Mouse (Mus musculus) heart, embryonic 11.5 days (tissue): ENCODE measurements around the gene Lsamp. TPM values are rescaled to one million over a fixed set of nuclear protein-coding genes. Genes with fewer than 3 reads are reported as not detected.

ENCODE experiments used
- ATAC-seq: fragments of 200-750 bp; cut with Nextera tagmentation; replicated peaks from 2 replicates; pipeline ENCODE4 v1.8.0; 2017; ENCODE audit warnings: moderate library complexity; ENCODE audit not compliant: insufficient number of reproducible peaks, low FRiP score, low TSS enrichment
- H3K27ac ChIP-seq: fragments of 300-500 bp; sonication (generic); 2 replicates; pipeline ENCODE4 v1.5.1; 2014; ENCODE audit warnings: mild to moderate bottlenecking, low read depth, low read length
- H3K27me3 ChIP-seq: fragments of 300-500 bp; sonication (generic); 2 replicates; pipeline ENCODE4 v1.6.1; 2014; ENCODE audit warnings: mild to moderate bottlenecking, low read length, mixed read lengths; ENCODE audit not compliant: control insufficient read depth, insufficient read depth
- H3K36me3 ChIP-seq: fragments of 300-500 bp; sonication (generic); 2 replicates; pipeline ENCODE4 v1.6.1; 2014; ENCODE audit warnings: mild to moderate bottlenecking, low read length, moderate library complexity, mixed read lengths; ENCODE audit not compliant: control insufficient read depth, insufficient read depth
- H3K4me1 ChIP-seq: fragments of 300-500 bp; sonication (generic); 2 replicates; pipeline ENCODE4 v1.6.1; 2014; ENCODE audit warnings: low read length; ENCODE audit not compliant: control insufficient read depth, insufficient read depth
- H3K4me2 ChIP-seq: fragments of 300-500 bp; sonication (generic); 2 replicates; pipeline ENCODE4 v1.6.1; 2014; ENCODE audit warnings: mild to moderate bottlenecking, moderate library complexity
- H3K4me3 ChIP-seq: fragments of 300-500 bp; sonication (generic); 2 replicates; pipeline ENCODE4 v1.5.1; 2014; ENCODE audit warnings: low read depth, low read length
- H3K9ac ChIP-seq: fragments of 300-500 bp; sonication (generic); 2 replicates; pipeline ENCODE4 v1.6.1; 2014; ENCODE audit warnings: mild to moderate bottlenecking, low read depth, low read length, moderate library complexity
- H3K9me3 ChIP-seq: fragments of 300-500 bp; sonication (generic); replicated peaks from 2 replicates; pipeline ENCODE4 v1.6.1; 2016; ENCODE audit warnings: low read length; ENCODE audit not compliant: control insufficient read depth
- WGBS: fragments of 180-500 bp; shearing (Covaris S2); extraction: QIAGEN DNeasy Blood & Tissue Kit; methylation state at CpG from one replicate; pipeline ENCODE4 v1.1.7; 2014; ENCODE audit not compliant: insufficient replicate concordance; 5-methylcytosine and 5-hydroxymethylcytosine counted together
- polyA plus RNA-seq: library from polyadenylated mRNA; unstranded; fragments of >200 nt; fragmentation: Nextera tagmentation; extraction: Ambion mirVana; gene quantifications from 2 replicates; pipeline ENCODE4 v1.2.1, GENCODE M21; 2014

Lsamp gene
- polyA plus RNA-seq, 1 experiment from 2014 or later: 1.2 TPM

DNA sequence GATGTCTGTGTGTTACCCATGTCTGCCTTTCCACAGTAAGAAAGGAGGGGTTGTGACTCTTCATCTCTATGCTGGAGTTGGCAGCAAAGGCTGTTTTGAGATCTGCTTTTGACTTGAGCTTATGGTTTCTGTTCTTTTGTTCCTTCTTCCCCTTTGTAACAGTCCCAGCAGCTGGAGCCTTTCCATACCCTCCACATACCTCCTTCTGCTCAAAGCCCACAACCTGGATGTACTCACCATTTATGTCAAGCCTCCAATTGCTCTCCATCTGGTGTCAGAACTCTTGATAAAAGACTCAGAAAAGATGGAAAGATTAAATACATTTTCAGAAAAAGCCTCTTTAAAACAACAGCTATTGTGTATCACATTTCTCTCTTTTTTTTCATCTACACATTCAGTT is 847.4 kb downstream of the Lsamp start:
- H3K27ac ChIP-seq: no peak overlapping the region
- ATAC-seq: no peak

DNA sequence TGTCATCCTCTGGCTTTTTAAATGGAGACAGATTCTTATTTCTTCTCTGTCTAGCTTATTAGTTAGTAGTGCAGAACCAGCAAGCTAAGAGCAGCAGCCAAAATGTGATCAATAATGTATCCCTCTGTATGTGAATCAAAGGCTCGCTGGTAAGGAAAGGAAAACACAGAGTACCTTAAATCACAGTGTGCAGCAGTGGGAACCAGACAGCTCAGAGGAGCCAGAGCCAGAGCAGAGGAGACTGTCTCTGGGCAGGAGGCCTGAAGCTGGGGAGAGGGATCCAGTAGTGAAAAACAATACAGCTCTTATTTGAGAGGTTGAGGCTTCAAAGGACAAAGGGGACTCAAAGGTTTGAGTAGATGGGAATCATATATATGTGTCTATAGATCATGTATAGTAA is 857.6 kb downstream of the Lsamp start:
- 64% methylated on average over 1 of the region's 1 CpGs for WGBS
- no peak overlapping the region for H3K4me2 ChIP-seq
- H3K4me1 ChIP-seq: no peaks in the 10 kb centered on the region
- no peaks in the 10 kb centered on the region for H3K9me3 ChIP-seq
- H3K36me3 ChIP-seq: no peaks in the 10 kb centered on the region
- no peaks in the 10 kb centered on the region for H3K27me3 ChIP-seq
- no peak overlapping the region for H3K4me3 ChIP-seq
- H3K9ac ChIP-seq: no peak overlapping the region
- no peak overlapping the region for H3K27ac ChIP-seq
- no peak for ATAC-seq

More for the DNA sequence above, 847.4 kb downstream of the Lsamp start:
- Histone ChIP-seq H3K9ac (no peak overlapping the region), H3K4me1 (no peaks in the 10 kb centered on the region), H3K4me3 (no peak overlapping the region), H3K27me3 (no peaks in the 10 kb centered on the region), H3K9me3 (no peaks in the 10 kb centered on the region), H3K36me3 (no peaks in the 10 kb centered on the region), H3K4me2 (no peak overlapping the region)

DNA sequence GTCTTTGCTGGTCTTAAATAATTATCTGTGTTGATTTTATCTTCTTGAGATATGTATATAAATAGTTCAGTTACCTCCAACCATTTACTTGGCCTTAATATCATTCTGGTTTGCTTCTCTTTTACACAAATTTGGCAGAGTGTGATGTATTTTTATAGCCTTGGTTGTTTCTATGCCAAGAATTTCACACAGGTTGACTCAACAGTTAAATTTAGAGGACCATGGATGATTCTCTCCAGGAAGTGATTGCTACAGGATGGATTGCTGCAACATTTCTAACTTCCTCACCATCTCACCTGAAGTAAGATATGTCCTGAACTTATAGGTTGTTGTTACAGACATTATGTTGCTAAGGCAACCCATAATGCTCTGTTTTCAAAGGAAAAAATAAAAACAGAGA is 882.6 kb downstream of the Lsamp start:
- Histone ChIP-seq H3K27me3 (no peaks in the 10 kb centered on the region), H3K27ac (no peak overlapping the region), H3K9ac (no peak overlapping the region), H3K36me3 (no peaks in the 10 kb centered on the region), H3K9me3 (no peaks in the 10 kb centered on the region), H3K4me3 (no peak overlapping the region), H3K4me2 (no peak overlapping the region), H3K4me1 (no peaks in the 10 kb centered on the region)
- no peak for ATAC-seq

DNA sequence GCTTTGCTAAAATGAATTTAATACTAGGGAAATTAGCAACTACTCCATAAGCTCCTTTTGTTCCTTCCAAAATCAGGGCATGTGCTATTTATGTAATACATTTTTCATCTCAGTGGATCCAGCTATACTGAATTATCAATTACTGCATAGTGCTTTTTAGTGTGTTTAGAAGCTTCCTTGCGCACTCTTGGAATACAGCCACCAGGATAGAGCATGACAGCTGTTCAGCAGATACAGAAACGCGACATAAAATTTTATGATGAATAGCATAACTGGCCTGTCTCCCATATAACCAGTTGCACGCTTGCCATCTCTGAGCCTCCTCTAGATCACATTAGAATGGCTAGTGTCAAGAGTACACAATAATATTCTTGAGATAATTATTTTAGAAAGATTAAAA is 894.1 kb downstream of the Lsamp start:
- Histone ChIP-seq H3K27me3 (no peaks in the 10 kb centered on the region), H3K4me3 (no peak overlapping the region), H3K36me3 (no peaks in the 10 kb centered on the region), H3K9me3 (no peaks in the 10 kb centered on the region), H3K4me2 (no peak overlapping the region), H3K27ac (no peak overlapping the region), H3K4me1 (no peaks in the 10 kb centered on the region), H3K9ac (no peak overlapping the region)
- WGBS: 80% methylated on average over 4 of the region's 4 CpGs
- ATAC-seq: no peak

DNA sequence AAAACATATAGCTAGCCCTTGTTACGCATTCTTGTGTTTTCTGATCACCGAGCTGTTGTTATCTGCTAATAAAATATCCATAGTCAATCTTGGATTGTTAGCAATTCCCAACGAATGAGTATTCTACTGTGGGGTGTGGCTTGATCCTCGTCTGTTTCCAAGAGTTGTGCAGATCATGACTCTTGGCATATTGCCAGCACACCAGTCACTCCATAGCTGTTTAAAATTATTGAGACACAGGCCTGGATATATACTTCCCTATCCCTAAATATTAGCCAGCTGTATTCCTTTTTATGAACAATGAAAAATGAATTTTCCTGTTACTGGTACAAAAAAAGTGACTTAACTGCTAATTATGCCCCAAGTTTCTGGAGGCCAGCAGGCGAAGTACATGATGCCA is 897.8 kb downstream of the Lsamp start:
- H3K4me2 ChIP-seq: no peak overlapping the region
- H3K9me3 ChIP-seq: no peaks in the 10 kb centered on the region
- 68% methylated on average over 5 of the region's 5 CpGs for WGBS
- no peaks in the 10 kb centered on the region for H3K36me3 ChIP-seq
- no peak overlapping the region for H3K9ac ChIP-seq
- no peak overlapping the region for H3K27ac ChIP-seq
- H3K4me1 ChIP-seq: no peaks in the 10 kb centered on the region
- H3K27me3 ChIP-seq: no peaks in the 10 kb centered on the region
- no peak overlapping the region for H3K4me3 ChIP-seq
- no peak for ATAC-seq

DNA sequence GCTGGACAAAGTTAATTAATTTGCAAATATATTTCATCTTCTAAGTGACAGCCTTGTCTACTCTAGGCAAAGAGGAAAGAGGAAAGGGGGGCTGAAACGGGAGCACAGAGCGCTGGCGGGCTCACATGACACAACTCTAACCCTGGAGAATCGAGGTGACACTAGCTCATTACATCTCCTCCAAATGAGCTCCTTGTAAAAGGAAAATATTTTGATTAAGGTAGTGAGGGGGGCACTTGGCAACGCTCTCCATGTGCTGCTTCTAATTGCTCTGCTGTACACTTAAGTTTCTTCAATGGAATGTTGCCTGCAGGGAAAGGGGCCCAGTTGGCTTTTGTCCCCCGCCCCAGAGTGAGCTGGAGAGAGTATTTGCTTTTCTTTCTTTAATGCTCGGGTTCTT is 907.2 kb downstream of the Lsamp start:
- Histone ChIP-seq H3K9me3 (no peaks in the 10 kb centered on the region), H3K27ac (no peak overlapping the region), H3K9ac (no peak overlapping the region), H3K27me3 (no peaks in the 10 kb centered on the region), H3K36me3 (no peaks in the 10 kb centered on the region), H3K4me2 (no peak overlapping the region), H3K4me1 (no peaks in the 10 kb centered on the region), H3K4me3 (no peak overlapping the region)
- 24% methylated on average over 7 of the region's 7 CpGs for WGBS
- no peak for ATAC-seq

DNA sequence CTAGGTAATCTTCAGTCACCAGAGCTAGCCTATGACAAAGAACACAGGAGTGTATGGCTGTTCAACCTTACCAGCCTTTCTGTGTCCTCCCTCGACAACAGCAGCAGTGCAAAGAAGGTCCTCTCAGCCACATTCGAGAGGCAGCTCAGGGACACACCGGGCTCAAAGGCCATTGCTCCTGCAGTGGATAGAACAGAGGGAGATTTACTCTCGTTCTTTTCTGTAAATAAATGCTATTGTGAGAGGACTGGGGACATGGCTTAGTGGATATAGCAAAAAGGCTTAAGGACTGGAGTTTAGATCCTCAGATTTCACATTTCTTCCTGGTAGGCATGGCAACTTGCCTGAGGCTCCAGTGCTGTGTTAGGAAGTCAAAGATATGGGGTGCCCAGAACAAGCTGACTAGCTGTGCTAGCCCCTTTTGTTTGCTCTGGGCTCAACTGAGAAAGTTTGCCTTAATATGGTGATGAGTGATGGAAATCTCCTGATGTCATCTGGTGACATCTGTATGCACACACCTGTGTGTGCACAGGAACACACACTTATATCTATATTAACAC is 913.7 kb downstream of the Lsamp start:
- H3K4me2 ChIP-seq: no peak overlapping the region
- 60% methylated on average over 4 of the region's 4 CpGs for WGBS
- H3K27me3 ChIP-seq: no peaks in the 10 kb centered on the region

DNA sequence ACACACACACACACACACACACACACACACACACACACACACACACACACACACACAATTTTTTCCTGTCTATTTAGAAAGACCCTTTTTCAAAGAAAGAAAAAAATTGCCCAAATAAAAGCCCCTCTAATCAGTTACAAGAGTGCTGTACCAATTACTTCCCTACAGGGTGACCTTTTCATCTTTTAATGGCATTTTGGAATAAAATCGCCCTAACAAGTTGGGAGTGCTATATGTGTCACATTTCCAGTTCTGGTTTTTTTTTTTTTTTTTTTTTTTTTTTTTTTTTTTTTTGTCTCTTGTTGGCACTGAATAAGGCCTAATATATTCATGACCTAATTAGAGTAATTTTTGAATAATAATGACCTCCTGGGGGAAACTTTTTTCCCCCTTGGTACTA is 923.7 kb downstream of the Lsamp start:
- Histone ChIP-seq H3K4me3 (no peak overlapping the region), H3K27me3 (no peaks in the 10 kb centered on the region), H3K36me3 (no peaks in the 10 kb centered on the region), H3K9me3 (no peaks in the 10 kb centered on the region), H3K4me2 (no peak overlapping the region), H3K27ac (no peak overlapping the region), H3K9ac (no peak overlapping the region), H3K4me1 (no peaks in the 10 kb centered on the region)
- ATAC-seq: no peak
- WGBS: 50% methylated on average over 1 of the region's 1 CpGs

More for the DNA sequence above, 913.7 kb downstream of the Lsamp start:
- Histone ChIP-seq H3K4me1 (no peaks in the 10 kb centered on the region), H3K4me3 (no peak overlapping the region), H3K9me3 (no peaks in the 10 kb centered on the region), H3K36me3 (no peaks in the 10 kb centered on the region), H3K27ac (no peak overlapping the region), H3K9ac (no peak overlapping the region)
- no peak for ATAC-seq

DNA sequence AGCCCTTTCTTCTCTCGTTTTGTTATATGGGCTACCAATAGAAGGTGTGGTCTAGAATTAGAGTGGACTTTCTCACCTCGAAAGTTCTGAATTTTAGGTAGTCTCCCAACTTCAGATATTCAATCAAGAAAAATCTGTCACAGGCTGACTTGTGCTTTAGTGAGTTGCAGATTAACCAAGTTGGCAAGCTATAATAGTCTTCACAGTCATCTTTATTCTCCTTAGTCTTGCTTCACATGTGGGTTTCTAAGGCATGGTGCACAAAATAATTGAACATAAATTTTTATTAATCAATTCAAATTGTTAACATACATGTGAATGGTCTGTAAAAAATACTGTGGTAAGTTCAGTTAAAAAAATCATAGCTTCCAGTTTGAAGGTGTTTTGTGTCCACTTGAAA is 930.0 kb downstream of the Lsamp start:
- Histone ChIP-seq H3K4me2 (no peak overlapping the region), H3K9me3 (no peaks in the 10 kb centered on the region), H3K36me3 (no peaks in the 10 kb centered on the region), H3K4me3 (no peak overlapping the region), H3K27me3 (no peaks in the 10 kb centered on the region), H3K9ac (no peak overlapping the region), H3K4me1 (no peaks in the 10 kb centered on the region), H3K27ac (no peak overlapping the region)
- no peak for ATAC-seq
- WGBS: 74% methylated on average over 2 of the region's 2 CpGs
